Mouse (Mus musculus) limb, embryonic 14.5 days (tissue): ENCODE data around the gene Cacna2d3. TPM values are rescaled to one million over a fixed set of nuclear protein-coding genes. Genes with fewer than 3 reads are reported as not detected.

Source experiments
- ATAC-seq: fragments of 200-750 bp; cut with Nextera tagmentation; 2 replicates; pipeline ENCODE4 v1.8.0; 2017; ENCODE audit warnings: low read depth, moderate number of reproducible peaks, moderate TSS enrichment; ENCODE audit not compliant: low FRiP score
- DNase-seq: peaks from one replicate; pipeline ENCODE4 v3.0.0-alpha.2; 2015; ENCODE audit warnings: low spot score
- H3K27ac ChIP-seq: fragments of 300-500 bp; sonication (generic); replicated peaks from 2 replicates; pipeline ENCODE4 v1.5.1; 2014; ENCODE audit warnings: low read depth, mild to moderate bottlenecking, low read length, moderate library complexity, mixed read lengths
- H3K27me3 ChIP-seq: fragments of 300-500 bp; sonication (generic); 2 replicates; pipeline ENCODE4 v1.6.1; 2014; ENCODE audit warnings: low read length, mixed read lengths; ENCODE audit not compliant: control insufficient read depth, insufficient read depth
- H3K36me3 ChIP-seq: fragments of 300-500 bp; sonication (generic); 2 replicates; pipeline ENCODE4 v1.6.1; 2014; ENCODE audit warnings: mild to moderate bottlenecking, low read length, moderate library complexity, mixed read lengths; ENCODE audit not compliant: control insufficient read depth, insufficient read depth
- H3K4me1 ChIP-seq: fragments of 300-500 bp; sonication (generic); 2 replicates; pipeline ENCODE4 v1.6.1; 2014; ENCODE audit warnings: antibody characterized with exemption, low read length, mixed read lengths; ENCODE audit not compliant: control insufficient read depth, insufficient read depth
- H3K4me2 ChIP-seq: fragments of 300-500 bp; sonication (generic); replicated peaks from 2 replicates; pipeline ENCODE4 v1.6.1; 2014; ENCODE audit warnings: low read depth, mild to moderate bottlenecking, low read length, moderate library complexity; ENCODE audit not compliant: severe bottlenecking
- H3K4me3 ChIP-seq: fragments of 300-500 bp; sonication (generic); replicated peaks from 2 replicates; pipeline ENCODE4 v1.5.1; 2014; ENCODE audit warnings: low read length
- H3K9ac ChIP-seq: fragments of 300-500 bp; sonication (generic); 2 replicates; pipeline ENCODE4 v1.6.1; 2014; ENCODE audit warnings: mild to moderate bottlenecking, low read depth, low read length, moderate library complexity; ENCODE audit not compliant: severe bottlenecking
- H3K9me3 ChIP-seq: fragments of 300-500 bp; sonication (generic); 2 replicates; pipeline ENCODE4 v1.6.1; 2016; ENCODE audit warnings: low read length; ENCODE audit not compliant: control insufficient read depth
- POLR2A ChIP-seq: fragments of 200-500 bp; IDR thresholded peaks from 2 replicates; pipeline ENCODE4 v1.8.0; 2012; ENCODE audit warnings: inconsistent platforms, mild to moderate bottlenecking, moderate library complexity, borderline replicate concordance; ENCODE audit not compliant: insufficient read depth, insufficient read length; ENCODE audit errors: extremely low read depth
- WGBS: fragments of 180-500 bp; shearing (Covaris S2); extraction: QIAGEN DNeasy Blood & Tissue Kit; methylation state at CpG from one replicate; pipeline ENCODE4 v1.1.7; 2014; 5-methylcytosine and 5-hydroxymethylcytosine counted together
- polyA plus RNA-seq, 2 experiments: library from polyadenylated mRNA; depleted of rRNA in 1 of 2; stranded (reverse) in 1 of 2; unstranded in 1 of 2; fragments of >200 nt; fragmentation: Nextera tagmentation in 1 of 2; extraction: Ambion mirVana in 1 of 2; gene quantifications; 2 replicates each; pipeline versions ENCODE4 v1.2.1 to v1.2.3; 2012 to 2014

The Cacna2d3 gene
- polyA plus RNA-seq, 2 experiments, result 4.9 to 6.3 TPM

GRCm38 (mm10) chr14:29324430-29324782 is 397.3 kb downstream of the Cacna2d3 start:
- DNase-seq, result no peak
- Histone ChIP-seq H3K4me3 (no peak overlapping the region), H3K4me1 (no peaks in the 10 kb centered on the region), H3K27ac (no peak overlapping the region), H3K9me3 (no peaks in the 10 kb centered on the region), H3K27me3 (no peaks in the 10 kb centered on the region), H3K4me2 (no peak overlapping the region), H3K9ac (no peak overlapping the region), H3K36me3 (no peaks in the 10 kb centered on the region)
- WGBS, result 90% methylated on average over 5 of the region's 5 CpGs
- ATAC-seq, result no peak
- no peak for TF ChIP-seq POLR2A

- Histone ChIP-seq H3K36me3 (no peaks in the 10 kb centered on the region), H3K9ac (no peak overlapping the region), H3K27ac (no peak overlapping the region), H3K4me3 (no peak overlapping the region), H3K4me2 (no peak overlapping the region), H3K4me1 (no peaks in the 10 kb centered on the region), H3K9me3 (no peaks in the 10 kb centered on the region), H3K27me3 (no peaks in the 10 kb centered on the region)
- TF ChIP-seq POLR2A, result no peak
- ATAC-seq (no peak), DNase-seq (no peak)
- 85% methylated on average over 9 of the region's 9 CpGs for WGBS
These were observed 397.8 kb downstream of the Cacna2d3 start for GRCm38 (mm10) chr14:29323718-29324429.

GRCm38 (mm10) chr14:29313431-29313830 is 408.2 kb downstream of the Cacna2d3 start:
- H3K36me3 ChIP-seq, result no peaks in the 10 kb centered on the region
- DNase-seq, result no peak
- no peaks in the 10 kb centered on the region for H3K4me1 ChIP-seq
- H3K4me2 ChIP-seq, result no peak overlapping the region
- 89% methylated on average over 2 of the region's 2 CpGs for WGBS
- no peak overlapping the region for H3K9ac ChIP-seq
- H3K27ac ChIP-seq, result no peak overlapping the region
- H3K4me3 ChIP-seq, result no peak overlapping the region
- no peak for TF ChIP-seq POLR2A
- no peaks in the 10 kb centered on the region for H3K9me3 ChIP-seq
- H3K27me3 ChIP-seq, result no peaks in the 10 kb centered on the region
- no peak for ATAC-seq

- no peak for ATAC-seq
- WGBS, result 81% methylated on average over 9 of the region's 9 CpGs
- TF ChIP-seq POLR2A, result no peak
These were observed 416.0 kb downstream of the Cacna2d3 start for GRCm38 (mm10) chr14:29305623-29306022.

GRCm38 (mm10) chr14:29296185-29296754 is 425.4 kb downstream of the Cacna2d3 start:
- no peak for DNase-seq
- 60% methylated on average over 2 of the region's 2 CpGs for WGBS

More at GRCm38 (mm10) chr14:29305623-29306022, 416.0 kb downstream of the Cacna2d3 start:
- Histone ChIP-seq H3K27ac (no peak overlapping the region), H3K27me3 (no peaks in the 10 kb centered on the region), H3K4me1 (no peaks in the 10 kb centered on the region), H3K36me3 (no peaks in the 10 kb centered on the region), H3K4me3 (no peak overlapping the region), H3K9ac (no peak overlapping the region), H3K4me2 (no peak overlapping the region), H3K9me3 (no peaks in the 10 kb centered on the region)
- no peak for DNase-seq

More at GRCm38 (mm10) chr14:29296185-29296754, 425.4 kb downstream of the Cacna2d3 start:
- Histone ChIP-seq H3K27ac (no peak overlapping the region), H3K4me2 (no peak overlapping the region), H3K9me3 (no peaks in the 10 kb centered on the region), H3K9ac (no peak overlapping the region), H3K27me3 (no peaks in the 10 kb centered on the region), H3K4me3 (no peak overlapping the region), H3K4me1 (no peaks in the 10 kb centered on the region), H3K36me3 (no peaks in the 10 kb centered on the region)
- ATAC-seq, result no peak
- TF ChIP-seq POLR2A, result no peak
